Comparison of ENCODE assay signal across 18 mouse cellular contexts in genomic region chrX:169123773-169124151, GRCm38 (mm10).
DNase-seq lines count a peak whose midpoint lies in the region; ATAC-seq and TF ChIP-seq lines count a peak whose summit lies in the region.
"Had no signal": no experiment of that assay in that cellular context is flagged by ENCODE, and none has a peak within 500 bp of the region (broad histone marks: within the 10 kb centered on the region; RNA-seq: fewer than 3 reads in every experiment).

No protein-coding gene starts in this region.

- no peak for TF ChIP-seq RAD21 in CH12.LX (IDR thresholded peaks at IDR 0.05; ENCODE audit: low read depth, low read length)

- H3K27ac ChIP-seq in liver, postnatal 0 days (ENCODE audit: low read depth): no peak overlapping the region; the same call in 1 of the 2 replicates
- H3K27ac ChIP-seq in liver, embryonic 11.5 days (ENCODE audit: low read depth, low read length): no peak overlapping the region
- H3K27ac ChIP-seq in CH12.LX (ENCODE audit: insufficient read depth, low read depth): no peak overlapping the region; the same call in 1 of the 2 replicates
- peak overlapping the region; percentile 52 for H3K27ac ChIP-seq in brown adipose tissue, adult 24 weeks (replicated peaks; ENCODE audit: low read depth, low read length)
- H3K27ac ChIP-seq: embryonic facial prominence, embryonic 15.5 days; heart, embryonic 13.5 days; hindbrain, embryonic 14.5 days; kidney, embryonic 15.5 days; midbrain, embryonic 15.5 days; stomach, embryonic 15.5 days had no signal

- no peak for TF ChIP-seq POLR2A in CH12.LX (IDR thresholded peaks at IDR 0.05; ENCODE audit: low read depth, low read length)
- TF ChIP-seq POLR2A in myocyte (IDR thresholded peaks at IDR 0.05; ENCODE audit: insufficient read length, low read depth): no peak

- no peak for TF ChIP-seq EP300 in liver, postnatal 0 days (IDR thresholded peaks at IDR 0.05; ENCODE audit: low read depth)
- peak; percentile 68 for TF ChIP-seq EP300 in CH12.LX (IDR thresholded peaks at IDR 0.05; ENCODE audit: low read length)

- H3K4me2 ChIP-seq in liver, postnatal 0 days (ENCODE audit: low read depth, low read length): no peak overlapping the region
- no peak overlapping the region for H3K4me2 ChIP-seq in liver, embryonic 11.5 days
- peak overlapping the region; percentile 61 for H3K4me2 ChIP-seq in CH12.LX (ENCODE audit: insufficient read depth, low read depth, poor library complexity, severe bottlenecking)
- peak overlapping the region; percentile 55 for H3K4me2 ChIP-seq in myocyte (ENCODE audit: low read depth)
- H3K4me2 ChIP-seq: embryonic facial prominence, embryonic 15.5 days; heart, embryonic 13.5 days; hindbrain, embryonic 14.5 days; kidney, embryonic 15.5 days; midbrain, embryonic 15.5 days; stomach, embryonic 15.5 days had no signal

- H3K9ac ChIP-seq in liver, postnatal 0 days (replicated peaks): no peak overlapping the region
- no peak overlapping the region for H3K9ac ChIP-seq in liver, embryonic 11.5 days (ENCODE audit: low read depth, low read length)
- no peak overlapping the region for H3K9ac ChIP-seq in CH12.LX (ENCODE audit: insufficient read depth, low read depth)
- H3K9ac ChIP-seq: embryonic facial prominence, embryonic 15.5 days; heart, embryonic 13.5 days; hindbrain, embryonic 14.5 days; kidney, embryonic 15.5 days; midbrain, embryonic 15.5 days; stomach, embryonic 15.5 days had no signal

- H3K4me1 ChIP-seq in liver, postnatal 0 days (ENCODE audit: insufficient read depth): no peaks in the 10 kb centered on the region
- H3K4me1 ChIP-seq in liver, embryonic 11.5 days (replicated peaks; ENCODE audit: control insufficient read depth, insufficient read depth, low read length): no peaks in the 10 kb centered on the region
- peaks cover 0 to 7% of the 10 kb centered on the region in 2 experiments; a peak in 1 of 4 replicates for H3K4me1 ChIP-seq in CH12.LX (ENCODE audit: control insufficient read depth in 1 of 2, insufficient read depth in 2 of 2)
- H3K4me1 ChIP-seq in brown adipose tissue, adult 24 weeks (ENCODE audit: control insufficient read depth, insufficient read depth, insufficient read length, low read length): no peaks in the 10 kb centered on the region
- H3K4me1 ChIP-seq: embryonic facial prominence, embryonic 15.5 days; heart, embryonic 13.5 days; kidney, embryonic 15.5 days; midbrain, embryonic 15.5 days; stomach, embryonic 15.5 days had no signal

- no peak for TF ChIP-seq CTCF in liver, postnatal 0 days (IDR thresholded peaks at IDR 0.05; ENCODE audit: low read depth)
- no peak for TF ChIP-seq CTCF in CH12.LX (conservative IDR thresholded peaks at IDR 0.05 in 1 of 2, IDR thresholded peaks at IDR 0.05 in 1 of 2; ENCODE audit: low read depth in 2 of 2, low read length in 2 of 2)

- dilution Hi-C loops in CH12.LX (cut with MboI; ENCODE audit: extremely low pct_ligation_motif_present, extremely low pct_unique_long_range_greater_than_20kb, low sequenced_read_pairs): no loop called here

- ATAC-seq in liver, postnatal 0 days: peak; percentile 68; the same call in 1 of the 2 replicates
- no peak for ATAC-seq in liver, embryonic 11.5 days (replicated peaks; ENCODE audit: low FRiP score)
- ATAC-seq: intestine, embryonic 16.5 days; midbrain, embryonic 15.5 days had no signal

- DNase-seq in liver, postnatal 0 days: no peak
- no peak for DNase-seq in liver, embryonic 11.5 days (ENCODE audit: low spot score)
- DNase-seq in CH12.LX (ENCODE audit: extremely low read depth): peak; percentile 51
- no peak for DNase-seq in adrenal gland, adult 8-10 months
- no peak for DNase-seq in adrenal gland, postnatal 10 days
- DNase-seq: cerebellum, adult 9-11 months; gastrocnemius, postnatal 14 days; liver; right cerebral cortex, adult 18-20 months had no signal

- H3ac ChIP-seq in myocyte (ENCODE audit: control insufficient read depth, insufficient read length): no peak overlapping the region

- no peaks in the 10 kb centered on the region for H3K36me3 ChIP-seq in liver, postnatal 0 days (replicated peaks; ENCODE audit: insufficient read depth, low read length)
- H3K36me3 ChIP-seq in liver, embryonic 11.5 days (ENCODE audit: control insufficient read depth, insufficient read depth, low read length): no peaks in the 10 kb centered on the region
- H3K36me3 ChIP-seq in CH12.LX (replicated peaks in 1 of 2; ENCODE audit: control insufficient read depth in 1 of 2, insufficient read depth in 1 of 2, low read length in 1 of 2): no peaks in the 10 kb centered on the region
- no peaks in the 10 kb centered on the region for H3K36me3 ChIP-seq in myocyte (ENCODE audit: control insufficient read depth, insufficient read depth)
- H3K36me3 ChIP-seq: embryonic facial prominence, embryonic 15.5 days; heart, embryonic 13.5 days; kidney, embryonic 15.5 days; midbrain, embryonic 15.5 days; stomach, embryonic 15.5 days had no signal

- no peaks in the 10 kb centered on the region for H3K9me3 ChIP-seq in liver, postnatal 0 days (ENCODE audit: low read length)
- H3K9me3 ChIP-seq in liver, embryonic 11.5 days (ENCODE audit: control insufficient read depth, low read length): no peaks in the 10 kb centered on the region
- H3K9me3 ChIP-seq in CH12.LX (replicated peaks; ENCODE audit: low read length): no peaks in the 10 kb centered on the region
- H3K9me3 ChIP-seq: embryonic facial prominence, embryonic 15.5 days; heart, embryonic 13.5 days; kidney, embryonic 15.5 days; midbrain, embryonic 15.5 days; stomach, embryonic 15.5 days had no signal

- in situ Hi-C loops in CH12.LX (cut with MboI; ENCODE audit: low pct_ligation_motif_present, low pct_unique_long_range_greater_than_20kb, low sequenced_read_pairs): no loop called here

- H3K4me3 ChIP-seq in liver, postnatal 0 days (ENCODE audit: low read depth, low read length): no peak overlapping the region
- no peak overlapping the region for H3K4me3 ChIP-seq in liver, embryonic 11.5 days (ENCODE audit: low read depth, low read length)
- H3K4me3 ChIP-seq in CH12.LX (replicated peaks in 1 of 3; ENCODE audit: low read depth in 2 of 3, low read length in 2 of 3, poor library complexity in 1 of 3) (no peak overlapping the region), myocyte (no peak overlapping the region)
- no peak overlapping the region for H3K4me3 ChIP-seq in brown adipose tissue, adult 24 weeks (ENCODE audit: insufficient read depth, low read depth, low read length)
- H3K4me3 ChIP-seq: embryonic facial prominence, embryonic 15.5 days; heart, embryonic 13.5 days; kidney, embryonic 15.5 days; midbrain, embryonic 15.5 days; stomach, embryonic 15.5 days had no signal

- WGBS in liver, postnatal 0 days (ENCODE audit: insufficient replicate concordance): 40% methylated on average over 3 of the region's 3 CpGs
- WGBS in liver, embryonic 11.5 days: 55% methylated on average over 3 of the region's 3 CpGs

- no peaks in the 10 kb centered on the region for H3K79me2 ChIP-seq in CH12.LX (replicated peaks; ENCODE audit: control insufficient read depth, extremely low read depth, insufficient read depth, poor library complexity, severe bottlenecking)
- H3K79me2 ChIP-seq in myocyte (ENCODE audit: control insufficient read depth, insufficient read depth): no peaks in the 10 kb centered on the region

- no peaks in the 10 kb centered on the region for H3K27me3 ChIP-seq in liver, postnatal 0 days (ENCODE audit: insufficient read depth, low read length)
- no peaks in the 10 kb centered on the region for H3K27me3 ChIP-seq in liver, embryonic 11.5 days (replicated peaks; ENCODE audit: control insufficient read depth, insufficient read depth, low read length)
- H3K27me3 ChIP-seq in CH12.LX (replicated peaks) (no peaks in the 10 kb centered on the region), myocyte (ENCODE audit: control insufficient read depth, insufficient read depth, insufficient read length) (no peaks in the 10 kb centered on the region)
- H3K27me3 ChIP-seq: embryonic facial prominence, embryonic 15.5 days; heart, embryonic 13.5 days; midbrain, embryonic 15.5 days; stomach, embryonic 15.5 days had no signal

TF ChIP-seq in CH12.LX, 34 proteins besides CTCF, POLR2A, EP300 and RAD21:
- TF ChIP-seq BHLHE40 (IDR thresholded peaks at IDR 0.05; ENCODE audit: low read depth, low read length) (no peak), PAX5 (IDR thresholded peaks at IDR 0.05; ENCODE audit: low read length) (no peak), NELFE (IDR thresholded peaks at IDR 0.05; ENCODE audit: low read depth, low read length) (no peak), JUND (conservative IDR thresholded peaks at IDR 0.05; ENCODE audit: low read depth, low read length) (no peak; the same call in 1 of the 2 replicates), JUN (IDR thresholded peaks at IDR 0.05; ENCODE audit: insufficient read depth, low read depth, low read length) (0 out of 2 replicates have a peak, but pooled peaks have one; percentile 26), SIN3A (IDR thresholded peaks at IDR 0.05; ENCODE audit: low read length) (no peak), CHD2 (IDR thresholded peaks at IDR 0.05; ENCODE audit: low read length) (no peak), TBP (conservative IDR thresholded peaks at IDR 0.05; ENCODE audit: low read depth, low read length) (no peak), IRF4 (IDR thresholded peaks at IDR 0.05; ENCODE audit: low read depth, low read length) (peak; percentile 55; the same call in 1 of the 2 replicates)

TF ChIP-seq in myocyte, 11 proteins besides CTCF, POLR2A, EP300 and RAD21:
- TF ChIP-seq MAX (IDR thresholded peaks at IDR 0.05; ENCODE audit: low read depth): no peak
- no peak for TF ChIP-seq USF1 (IDR thresholded peaks at IDR 0.05; ENCODE audit: low read depth)
- no peak for TF ChIP-seq MYOD1 (IDR thresholded peaks at IDR 0.05; ENCODE audit: control insufficient read depth in 1 of 3, insufficient read length in 2 of 3, low read depth in 2 of 3)
- no peak for TF ChIP-seq POLR2AphosphoS2 (IDR thresholded peaks at IDR 0.05; ENCODE audit: insufficient read length, low read depth)
- TF ChIP-seq CEBPB (IDR thresholded peaks at IDR 0.05; ENCODE audit: insufficient read depth, poor library complexity, severe bottlenecking): no peak
- no peak for TF ChIP-seq SRF (IDR thresholded peaks at IDR 0.05; ENCODE audit: control insufficient read depth, insufficient read length, low read depth)
- no peak for TF ChIP-seq REST (IDR thresholded peaks at IDR 0.05; ENCODE audit: insufficient read depth, insufficient read length)
- TF ChIP-seq TCF3 (IDR thresholded peaks at IDR 0.05; ENCODE audit: insufficient read length, low read depth): no peak
- TF ChIP-seq TCF12 (IDR thresholded peaks at IDR 0.05; ENCODE audit: insufficient read depth, poor library complexity, severe bottlenecking): no peak
- TF ChIP-seq E2F4 (IDR thresholded peaks at IDR 0.05; ENCODE audit: insufficient read depth): no peak
- no peak for TF ChIP-seq MYOG (IDR thresholded peaks at IDR 0.05; ENCODE audit: control insufficient read depth in 1 of 3, insufficient read depth in 1 of 3, insufficient read length in 2 of 3, low read depth in 2 of 3)
TF ChIP-seq in myocyte: peak in this region for 0.

Comparison
In these comparisons a context has a peak if more than half of its experiments do, and no peak if none do; other contexts are left out.
1. H3K4me2 ChIP-seq: peak in CH12.LX (single experiment) and myocyte (single experiment); none in liver, postnatal 0 days (single experiment) and liver, embryonic 11.5 days (single experiment).